Mouse (Mus musculus) midbrain, embryonic 15.5 days (tissue): ENCODE results near the gene Ube2b. TPM values are rescaled to one million over a fixed set of nuclear protein-coding genes. Genes with fewer than 3 reads are reported as not detected.

ENCODE experiments used
- ATAC-seq: fragments of 200-750 bp; cut with Nextera tagmentation; replicated peaks from 2 replicates; pipeline ENCODE4 v1.8.0; 2017; ENCODE audit warnings: moderate TSS enrichment
- H3K27ac ChIP-seq: fragments of 300-500 bp; sonication (generic); 2 replicates; pipeline ENCODE4 v1.5.1; 2015; ENCODE audit warnings: mild to moderate bottlenecking, inconsistent platforms
- H3K27me3 ChIP-seq: fragments of 300-500 bp; sonication (generic); replicated peaks from 2 replicates; pipeline ENCODE4 v1.6.1; 2015; ENCODE audit warnings: inconsistent platforms
- H3K36me3 ChIP-seq: fragments of 300-500 bp; sonication (generic); replicated peaks from 2 replicates; pipeline ENCODE4 v1.6.1; 2015; ENCODE audit warnings: inconsistent platforms
- H3K4me1 ChIP-seq: fragments of 300-500 bp; sonication (generic); 2 replicates; pipeline ENCODE4 v1.6.1; 2015; ENCODE audit warnings: inconsistent platforms
- H3K4me2 ChIP-seq: fragments of 300-500 bp; sonication (generic); 2 replicates; pipeline ENCODE4 v1.6.1; 2015; ENCODE audit warnings: inconsistent platforms, mild to moderate bottlenecking, moderate library complexity
- H3K4me3 ChIP-seq: fragments of 300-500 bp; sonication (generic); 2 replicates; pipeline ENCODE4 v1.5.1; 2015; ENCODE audit warnings: mild to moderate bottlenecking, inconsistent platforms
- H3K9ac ChIP-seq: fragments of 300-500 bp; sonication (generic); 2 replicates; pipeline ENCODE4 v1.6.1; 2015; ENCODE audit warnings: mild to moderate bottlenecking, inconsistent platforms
- H3K9me3 ChIP-seq: fragments of 300-500 bp; sonication (generic); 2 replicates; pipeline ENCODE4 v1.6.1; 2016; ENCODE audit warnings: inconsistent platforms
- WGBS: fragments of 180-500 bp; shearing (Covaris S2); methylation state at CpG from one replicate; pipeline ENCODE4 v1.1.7; 2015; ENCODE audit warnings: mixed read lengths; 5-methylcytosine and 5-hydroxymethylcytosine counted together
- polyA plus RNA-seq: library from polyadenylated mRNA; unstranded; fragments of >200 nt; fragmentation: Nextera tagmentation; extraction: Ambion mirVana; gene quantifications from 2 replicates; pipeline ENCODE4 v1.2.1, GENCODE M21; 2015

Ube2b gene
- polyA plus RNA-seq, 1 experiment from 2014 or later, result 231 TPM

DNA sequence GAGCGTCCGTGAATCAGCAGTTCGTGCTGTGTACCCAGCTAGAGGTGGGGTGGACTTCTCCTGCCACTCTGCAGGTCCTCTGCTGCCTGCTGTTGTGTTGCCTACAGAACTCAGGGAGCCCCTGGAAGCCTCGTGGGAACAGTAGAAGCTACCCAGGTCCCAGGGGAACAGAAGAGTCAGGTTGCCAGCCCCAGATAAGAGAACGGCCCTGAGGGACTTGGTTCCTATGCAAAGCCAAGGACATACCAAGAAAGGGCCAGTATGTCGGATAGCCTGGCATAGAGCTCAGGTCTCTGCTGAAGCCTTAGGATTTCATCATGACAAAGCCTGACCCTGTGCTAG is 57.1 kb downstream of the Ube2b start:
- ATAC-seq, result no peak
- H3K9me3 ChIP-seq, result no peaks in the 10 kb centered on the region
- H3K36me3 ChIP-seq, result no peaks in the 10 kb centered on the region
- no peak overlapping the region for H3K9ac ChIP-seq
- WGBS, result 46% methylated on average over 6 of the region's 6 CpGs
- H3K4me3 ChIP-seq, result no peak overlapping the region
- no peaks in the 10 kb centered on the region for H3K27me3 ChIP-seq
- no peak overlapping the region for H3K27ac ChIP-seq
- peaks cover 15% of the 10 kb centered on the region for H3K4me1 ChIP-seq
- H3K4me2 ChIP-seq, result 0 out of 2 replicates have a peak overlapping the region, but pooled peaks have one; percentile 0

DNA sequence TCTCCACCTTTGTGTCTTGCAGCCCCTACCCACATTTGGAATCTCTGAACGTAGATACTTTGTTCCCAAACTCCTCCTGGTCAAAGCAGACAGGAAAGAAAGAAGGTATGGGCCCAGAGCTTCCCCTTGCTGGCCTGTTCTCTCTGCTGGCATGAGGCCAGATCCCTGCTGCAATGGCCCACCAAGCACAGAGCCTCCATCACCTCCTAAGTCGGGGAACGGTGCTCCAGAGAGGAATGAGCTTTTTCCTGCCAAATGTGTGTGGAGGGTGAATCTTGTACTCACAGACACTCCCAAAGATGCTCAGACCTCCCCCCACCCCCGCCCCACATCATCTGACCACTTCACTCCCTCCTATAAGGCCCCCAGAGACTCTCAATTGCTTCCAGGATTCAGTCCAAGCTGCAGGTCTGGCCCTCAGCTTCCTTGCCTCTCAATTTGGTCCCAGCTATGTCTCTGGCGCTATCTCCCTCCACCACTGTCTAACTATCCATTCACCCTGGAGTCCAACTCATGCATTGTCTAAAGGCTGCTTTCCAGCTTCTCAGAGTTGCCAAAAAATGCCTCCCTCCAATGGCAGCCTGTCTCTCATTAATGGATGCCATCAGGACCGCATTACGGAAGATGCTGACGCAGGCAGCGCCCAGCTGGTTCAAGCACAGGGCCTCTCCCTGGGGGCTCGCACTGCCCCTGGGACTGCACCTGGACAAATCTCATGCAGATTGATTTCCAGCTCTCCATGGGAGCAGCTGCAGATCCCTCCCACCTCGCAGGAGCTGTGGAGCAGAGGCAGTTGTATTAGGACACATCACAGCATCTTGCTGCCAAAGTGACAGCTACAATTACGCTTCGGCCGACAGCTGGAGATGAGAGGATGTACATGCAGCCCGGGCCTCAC is 57.7 kb downstream of the Ube2b start:
- 52% methylated on average over 15 of the region's 15 CpGs for WGBS
- H3K36me3 ChIP-seq, result no peaks in the 10 kb centered on the region
- H3K9me3 ChIP-seq, result no peaks in the 10 kb centered on the region
- H3K27me3 ChIP-seq, result no peaks in the 10 kb centered on the region
- no peak overlapping the region for H3K27ac ChIP-seq
- H3K4me1 ChIP-seq, result peaks cover 15% of the 10 kb centered on the region
- no peak overlapping the region for H3K4me3 ChIP-seq
- ATAC-seq, result peak; percentile 70; the same call in 1 of the 2 replicates
- H3K4me2 ChIP-seq, result 0 out of 2 replicates have a peak overlapping the region, but pooled peaks have one; percentile 0
- H3K9ac ChIP-seq, result no peak overlapping the region

DNA sequence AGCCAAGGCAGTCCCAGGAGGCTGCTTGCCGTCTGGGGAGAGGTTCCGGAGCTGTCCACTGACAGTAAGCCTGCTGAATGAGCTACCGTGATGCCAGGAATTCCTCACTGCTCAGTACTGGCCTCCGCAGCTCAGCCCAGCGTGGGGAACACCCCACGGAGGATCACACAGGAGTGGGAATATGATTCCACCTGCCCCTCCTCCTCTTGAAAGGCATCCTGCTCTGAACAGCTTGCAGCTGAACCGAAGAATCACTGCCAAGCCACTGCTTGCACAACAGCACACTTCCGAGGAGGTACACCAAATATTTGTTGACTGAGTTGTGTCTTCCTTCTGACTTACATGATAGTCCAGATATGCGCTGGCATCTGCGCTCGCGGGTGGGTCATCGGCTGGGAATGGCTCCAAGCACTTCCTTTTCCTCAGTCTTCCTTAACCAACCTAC is 60.0 kb downstream of the Ube2b start:
- WGBS, result 81% methylated on average over 13 of the region's 13 CpGs
- Histone ChIP-seq H3K27ac (no peak overlapping the region), H3K4me3 (no peak overlapping the region), H3K27me3 (no peaks in the 10 kb centered on the region), H3K9ac (no peak overlapping the region), H3K4me1 (peaks cover 12% of the 10 kb centered on the region), H3K36me3 (no peaks in the 10 kb centered on the region), H3K9me3 (no peaks in the 10 kb centered on the region), H3K4me2 (no peak overlapping the region)
- no peak for ATAC-seq

DNA sequence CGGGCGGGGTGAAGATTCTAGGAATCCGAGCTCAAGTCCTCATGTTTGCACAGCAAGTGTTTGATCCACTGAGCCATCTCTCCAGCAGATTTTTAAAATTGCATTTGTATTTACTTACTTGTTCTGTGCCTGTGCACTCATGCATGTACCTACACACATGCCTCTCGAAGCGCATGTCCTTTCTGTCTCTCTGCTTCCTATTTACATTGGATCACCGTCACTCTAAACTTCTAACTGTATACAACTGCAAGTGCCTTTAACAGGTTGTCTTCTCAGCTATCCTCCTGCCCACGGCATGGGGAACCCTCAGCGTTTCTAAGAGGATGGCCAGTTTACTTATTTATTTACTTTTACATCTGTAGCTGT is 61.0 kb downstream of the Ube2b start:
- no peaks in the 10 kb centered on the region for H3K36me3 ChIP-seq

DNA sequence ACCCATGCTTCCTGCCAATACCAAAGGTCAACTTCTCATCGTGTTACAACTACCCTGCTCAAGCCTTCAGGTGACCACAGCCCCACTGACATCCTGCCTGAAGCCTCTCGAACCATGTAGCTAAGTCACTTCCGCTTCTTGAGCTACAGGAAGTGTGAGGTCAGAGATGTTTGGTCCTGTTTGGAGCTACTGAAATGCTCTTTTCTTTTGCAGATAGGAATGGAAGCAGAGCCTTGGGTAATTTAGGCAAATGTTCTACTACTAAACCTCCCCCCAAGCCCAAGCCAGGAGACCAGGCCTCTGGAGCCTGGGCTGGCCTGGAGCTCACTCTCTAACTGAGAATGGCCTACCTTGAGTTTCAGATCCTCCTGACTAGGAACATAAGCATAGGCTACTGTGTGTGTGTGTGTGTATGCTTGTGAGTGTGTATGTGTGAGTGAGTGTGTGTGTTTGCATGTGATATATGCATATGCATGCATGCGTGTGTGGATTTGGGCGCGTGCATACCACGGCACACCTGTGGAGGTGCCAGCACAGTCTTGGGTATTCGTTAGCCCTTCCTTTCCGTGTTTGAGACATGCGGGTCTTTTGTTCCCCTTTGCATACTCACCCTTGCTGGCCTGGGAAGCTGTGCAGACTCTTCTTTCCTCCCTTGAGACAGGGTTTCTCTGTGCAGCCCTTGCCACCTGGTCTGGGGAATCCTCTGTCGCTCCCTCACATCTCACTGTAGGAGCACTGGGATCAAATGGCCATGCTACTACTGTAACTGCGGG is 61.6 kb downstream of the Ube2b start:
- Histone ChIP-seq H3K9ac (no peak overlapping the region), H3K27me3 (no peaks in the 10 kb centered on the region), H3K36me3 (no peaks in the 10 kb centered on the region), H3K4me2 (no peak overlapping the region), H3K4me1 (peaks cover 8% of the 10 kb centered on the region; the same call in 1 of the 2 replicates), H3K4me3 (no peak overlapping the region), H3K27ac (no peak overlapping the region), H3K9me3 (no peaks in the 10 kb centered on the region)
- 86% methylated on average over 12 of the region's 12 CpGs for WGBS
- ATAC-seq, result no peak

More for the DNA sequence above, 61.0 kb downstream of the Ube2b start:
- no peak for ATAC-seq
- no peak overlapping the region for H3K4me3 ChIP-seq
- peaks cover 8% of the 10 kb centered on the region; the same call in 1 of the 2 replicates for H3K4me1 ChIP-seq
- H3K27me3 ChIP-seq, result no peaks in the 10 kb centered on the region
- no peak overlapping the region for H3K9ac ChIP-seq
- H3K4me2 ChIP-seq, result no peak overlapping the region
- H3K9me3 ChIP-seq, result no peaks in the 10 kb centered on the region
- 82% methylated on average over 8 of the region's 8 CpGs for WGBS
- no peak overlapping the region for H3K27ac ChIP-seq

DNA sequence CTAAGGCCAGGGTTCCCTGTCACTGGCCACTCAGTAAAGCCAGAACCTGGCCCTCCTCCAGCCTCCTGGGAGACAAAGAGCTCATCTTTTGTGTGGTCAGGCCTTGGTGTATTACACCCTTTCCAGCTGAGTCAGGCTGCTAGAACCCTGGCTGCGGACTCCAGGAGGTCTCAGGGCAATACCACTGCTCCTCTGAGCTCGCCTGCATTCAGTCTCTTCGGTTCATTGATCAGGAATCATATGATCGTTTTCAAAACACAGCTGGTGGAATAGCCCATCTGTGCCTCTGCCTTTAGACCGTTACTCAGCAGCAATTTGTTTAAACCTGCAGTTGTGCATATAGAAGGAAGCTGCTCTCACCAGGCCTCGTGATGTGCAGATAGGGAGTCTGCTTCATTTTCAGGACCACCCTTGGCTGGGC is 63.2 kb downstream of the Ube2b start:
- H3K27me3 ChIP-seq, result no peaks in the 10 kb centered on the region
- H3K4me1 ChIP-seq, result no peaks in the 10 kb centered on the region
- H3K9ac ChIP-seq, result no peak overlapping the region
- H3K36me3 ChIP-seq, result no peaks in the 10 kb centered on the region
- no peak for ATAC-seq
- no peaks in the 10 kb centered on the region for H3K9me3 ChIP-seq
- H3K27ac ChIP-seq, result no peak overlapping the region
- H3K4me3 ChIP-seq, result no peak overlapping the region
- H3K4me2 ChIP-seq, result no peak overlapping the region
- 54% methylated on average over 6 of the region's 6 CpGs for WGBS

DNA sequence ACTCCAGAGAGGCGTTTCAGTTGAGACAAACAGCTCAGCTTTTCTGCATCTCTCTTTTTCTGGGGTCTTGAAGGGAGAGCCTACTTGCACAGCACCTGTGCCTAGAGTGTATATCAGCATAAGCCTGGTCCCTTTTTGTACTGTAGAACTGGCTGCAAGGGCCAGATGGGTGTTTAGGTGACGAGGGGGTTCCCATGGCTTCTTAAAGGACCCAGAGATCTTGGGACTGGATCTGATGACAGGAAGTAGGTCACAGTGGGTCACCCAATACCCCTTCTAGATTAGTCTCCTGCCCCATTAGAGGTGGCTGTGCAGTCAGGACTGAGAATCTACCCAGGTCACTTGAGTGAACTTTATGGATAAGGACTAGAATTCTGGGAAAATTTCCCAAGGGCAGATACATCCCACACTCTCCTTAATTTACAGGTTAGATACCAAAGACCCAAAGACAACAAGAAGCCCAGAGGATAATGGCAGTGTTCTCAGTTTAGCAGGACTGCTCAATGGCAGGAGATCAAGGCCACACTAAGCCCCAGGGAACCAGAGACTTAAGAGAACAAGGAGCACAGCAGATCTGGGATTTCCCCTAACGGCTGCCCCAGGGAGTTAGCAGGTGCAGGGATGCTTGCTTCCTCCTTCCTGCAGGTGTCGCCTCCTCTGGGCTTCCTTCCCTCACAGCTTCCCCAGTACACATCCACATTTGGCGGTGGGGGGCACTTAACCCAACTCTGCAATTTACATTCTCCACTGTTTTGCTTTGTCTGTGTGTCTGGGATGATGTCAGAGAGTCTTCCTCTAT is 64.7 kb downstream of the Ube2b start:
- no peak for ATAC-seq
- H3K4me3 ChIP-seq, result no peak overlapping the region

More for the DNA sequence above, 64.7 kb downstream of the Ube2b start:
- 64% methylated on average over 5 of the region's 5 CpGs for WGBS
- Histone ChIP-seq H3K27me3 (no peaks in the 10 kb centered on the region), H3K27ac (no peak overlapping the region), H3K9me3 (no peaks in the 10 kb centered on the region), H3K4me1 (no peaks in the 10 kb centered on the region), H3K9ac (no peak overlapping the region), H3K4me2 (no peak overlapping the region), H3K36me3 (no peaks in the 10 kb centered on the region)

Other genes starting within 250 kb of the Ube2b start
- 14.2 and 15.8 TPM in 2 replicates for gene Sec24a, start 237.1 kb downstream of the Ube2b start, polyA plus RNA-seq
- 172 and 174 TPM in 2 replicates for gene Sar1b, start 237.1 kb downstream of the Ube2b start, polyA plus RNA-seq
- gene Jade2, start 143.1 kb downstream of the Ube2b start, polyA plus RNA-seq, result 0.56 and 0.68 TPM in 2 replicates
- 120 and 121 TPM in 2 replicates for gene Cdkn2aipnl, start 33.1 kb downstream of the Ube2b start, polyA plus RNA-seq
- gene Cdkl3, start 3.5 kb upstream of the Ube2b start, polyA plus RNA-seq, result 28.9 and 30.3 TPM in 2 replicates
- gene Ppp2ca, start 97.9 kb upstream of the Ube2b start, polyA plus RNA-seq, result 127 and 130 TPM in 2 replicates
- not detected in 2 replicates for gene Olfr1373, start 144.8 kb upstream of the Ube2b start, polyA plus RNA-seq
- not detected in 2 replicates for gene Olfr1371, start 213.2 kb upstream of the Ube2b start, polyA plus RNA-seq
- gene Skp1a, start 231.2 kb upstream of the Ube2b start, polyA plus RNA-seq, result 905 and 933 TPM in 2 replicates